Mouse (Mus musculus) frontal cortex, postnatal 10 days (tissue): ENCODE measurements at regions not wholly inside any gene's neighbourhood (a gene's known extent, or its start where the extent isn't known, plus 50 kb on each side); places are given as distances from the start of the nearest gene placed in this dataset.

Source experiments
- DNase-seq, 2 experiments: peaks; one replicate each; pipeline ENCODE4 v3.0.0; 2022; ENCODE audit warnings: low spot score in 2 of 2, mixed read lengths in 1 of 2

- no peak for DNase-seq
These were observed 66.2 kb downstream of the Car2 start for GRCm38 (mm10) chr3:14952169-14952729.

GRCm38 (mm10) chr3:14952951-14953350, 66.9 kb downstream of the Car2 start:
- no peak for DNase-seq

- no peak for DNase-seq
These were observed 71.4 kb downstream of the Car2 start for GRCm38 (mm10) chr3:14957481-14957880.

DNA sequence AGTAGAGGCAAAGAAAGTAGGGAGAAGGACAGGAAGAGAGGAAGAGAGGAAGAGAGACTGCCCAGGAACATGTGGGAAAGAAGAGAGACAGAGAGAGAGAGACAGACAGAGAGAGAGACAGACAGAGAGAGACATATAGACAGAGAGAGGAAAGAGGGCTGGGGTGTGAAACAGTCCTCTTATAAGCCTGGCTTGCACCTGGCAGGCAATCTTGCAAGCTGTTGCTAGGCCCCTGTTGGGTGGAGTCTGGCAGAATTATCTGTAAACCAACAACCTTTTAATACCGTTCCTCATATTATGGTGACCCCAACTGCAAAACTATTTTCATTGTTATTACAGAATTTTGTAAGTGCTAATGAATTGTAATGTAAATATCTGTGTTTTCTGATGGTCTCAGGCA, 72.2 kb downstream of the Car2 start:
- DNase-seq: no peak

- peak in 1 of 2 experiments; percentile 20 for DNase-seq
These were observed 73.5 kb downstream of the Car2 start for GRCm38 (mm10) chr3:14959586-14959985.

DNA sequence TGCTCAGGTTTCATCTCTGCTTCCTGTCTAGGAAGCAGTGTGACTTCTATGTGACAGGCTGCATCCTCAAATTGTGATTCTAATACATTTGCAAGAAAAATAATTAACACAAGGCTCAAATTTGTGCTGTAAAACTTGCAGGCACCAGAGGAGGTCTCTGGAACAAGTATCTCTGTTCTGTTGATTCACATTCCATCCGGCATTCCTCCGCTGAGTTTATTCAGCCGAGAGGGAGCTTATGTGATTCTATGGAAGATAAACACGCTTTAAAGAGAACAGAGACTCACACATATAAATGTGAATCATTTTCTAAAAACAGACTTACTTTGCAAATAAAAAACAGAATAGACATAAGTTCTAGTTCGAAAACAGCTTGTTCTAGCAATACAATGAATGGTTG, 78.7 kb downstream of the Car2 start:
- DNase-seq: no peak

DNA sequence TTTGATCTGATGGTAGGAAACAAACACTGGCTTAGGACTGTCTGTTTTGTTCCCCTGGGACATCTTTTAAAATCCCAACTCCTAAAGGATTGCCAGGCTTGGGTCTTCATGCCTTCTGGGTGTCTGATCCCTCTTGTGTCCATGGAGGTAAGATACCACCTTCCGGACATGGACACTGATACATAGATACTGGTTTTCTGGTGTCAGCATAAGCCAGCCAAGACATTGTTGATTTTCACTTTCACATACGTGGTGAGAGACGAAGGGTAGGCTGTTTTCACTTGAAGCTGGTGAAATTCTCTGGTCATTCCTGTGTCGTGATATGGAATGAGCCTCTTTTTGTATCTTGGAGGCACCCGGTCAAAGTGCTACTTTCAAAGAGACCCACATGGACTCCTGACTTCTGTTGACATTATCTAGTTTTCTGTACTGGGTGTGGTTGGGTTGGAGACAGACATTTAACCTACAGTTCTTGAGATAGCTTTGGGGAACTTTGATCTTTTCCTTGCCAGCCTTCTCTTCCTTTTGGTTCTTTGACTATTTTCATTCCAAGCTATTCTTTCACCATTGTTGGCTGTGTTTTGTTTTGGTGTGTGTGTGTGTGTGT, 79.5 kb downstream of the Car2 start:
- no peak for DNase-seq

- DNase-seq: no peak
These were observed 81.2 kb downstream of the Car2 start for GRCm38 (mm10) chr3:14967235-14967634.

DNA sequence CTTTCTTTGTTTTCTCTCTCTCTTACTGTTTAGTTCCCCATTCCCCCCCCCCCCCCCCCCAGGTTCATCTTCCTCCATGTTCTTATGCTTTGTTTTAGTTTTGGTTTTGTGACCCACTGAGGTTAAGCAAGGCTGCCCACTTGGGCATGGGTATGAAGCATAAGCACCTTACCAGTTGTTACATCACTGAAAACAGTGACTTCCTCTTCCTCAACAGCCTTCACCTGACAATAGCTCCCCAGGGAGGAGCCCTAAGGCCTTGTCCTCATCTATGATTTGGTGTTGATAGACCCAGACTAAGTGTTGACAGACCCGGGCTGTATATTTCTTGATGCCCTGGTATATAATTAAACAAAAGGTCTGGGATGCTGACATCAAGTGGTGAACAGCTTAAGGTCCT, 82.3 kb downstream of the Car2 start:
- DNase-seq: no peak

- DNase-seq: no peak
These were observed 83.6 kb downstream of the Car2 start for GRCm38 (mm10) chr3:14969698-14970097.

DNA sequence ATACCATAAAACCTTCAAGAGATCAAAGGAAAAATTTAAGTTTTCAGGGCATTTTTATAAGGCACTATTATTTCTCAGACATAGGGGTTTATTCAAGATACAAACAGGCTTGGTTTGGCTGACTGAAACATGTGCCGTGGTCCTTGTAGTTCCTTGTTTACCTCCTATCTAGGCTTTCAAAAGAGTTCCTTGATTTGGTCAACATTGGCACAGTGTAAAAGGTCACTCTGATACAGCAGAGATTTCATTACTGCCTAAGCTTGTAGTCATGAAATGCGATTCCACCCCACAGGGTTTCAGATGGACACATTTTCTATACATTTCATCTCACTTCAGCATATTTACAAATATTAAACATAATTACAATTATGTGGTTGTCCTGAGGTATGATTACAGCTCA, 85.6 kb downstream of the Car2 start:
- no peak for DNase-seq

DNA sequence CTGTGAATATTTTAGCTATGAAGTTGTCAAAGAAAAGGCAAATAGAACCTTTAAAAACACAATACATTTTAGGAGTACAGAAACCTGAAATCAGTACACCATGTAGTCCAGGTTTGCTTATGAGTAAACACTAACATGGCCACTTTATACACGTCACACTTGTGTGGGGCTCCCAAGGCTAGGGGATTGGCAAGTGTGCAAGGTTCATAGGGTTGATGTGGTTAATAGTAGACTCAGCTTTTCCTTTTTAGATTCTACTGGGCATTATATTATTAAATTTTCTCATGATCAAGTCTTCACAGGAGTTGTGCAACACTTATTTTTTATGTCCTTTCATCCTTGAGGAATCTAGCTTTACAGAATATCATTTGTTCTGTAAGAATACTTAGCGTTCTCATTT, 88.7 kb downstream of the Car2 start:
- DNase-seq: no peak

- DNase-seq: no peak
These were observed 89.1 kb downstream of the Car2 start for GRCm38 (mm10) chr3:14975203-14975602.

GRCm38 (mm10) chr3:14979116-14979613, 93.1 kb downstream of the Car2 start:
- no peak for DNase-seq

DNA sequence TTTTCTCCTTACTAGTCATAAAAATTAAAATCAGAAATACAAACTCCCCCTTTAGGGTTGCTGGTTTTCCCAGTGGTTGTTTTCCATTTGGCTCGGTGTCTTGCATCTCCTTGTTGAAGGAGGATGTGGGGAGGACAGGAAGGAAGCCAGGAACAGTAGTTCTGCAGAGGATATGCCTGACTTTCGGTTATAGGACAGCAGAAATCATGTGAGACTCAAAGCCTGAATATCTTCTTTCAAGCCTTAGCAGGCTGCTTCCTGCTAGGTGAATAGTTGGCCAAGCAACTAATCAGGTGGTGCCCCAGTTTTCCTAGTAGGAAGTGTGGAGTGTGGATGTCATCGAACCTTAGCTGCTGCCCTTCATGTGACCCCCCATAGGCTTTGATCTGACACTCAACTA, 103.6 kb downstream of the Car2 start:
- no peak for DNase-seq

GRCm38 (mm10) chr3:14993936-14994335, 107.9 kb downstream of the Car2 start:
- DNase-seq: no peak

DNA sequence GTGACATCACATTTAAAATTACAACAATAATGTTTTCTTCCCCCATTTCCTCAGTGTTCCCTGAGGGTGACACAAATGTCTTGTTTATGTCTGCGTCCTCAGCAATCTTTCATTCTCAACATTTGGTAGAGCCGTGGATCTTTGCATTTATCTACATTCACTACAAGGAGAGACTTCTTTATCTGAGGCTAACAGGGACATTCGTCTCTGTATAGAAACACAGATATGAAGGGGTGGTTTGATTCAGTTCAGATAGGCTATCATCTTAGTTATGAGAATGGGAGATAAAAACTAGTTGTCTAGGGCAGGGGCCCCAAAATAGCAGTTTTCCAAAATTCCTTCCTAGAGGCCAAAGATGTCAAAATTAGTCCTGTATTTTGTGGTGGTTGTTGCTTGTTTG, 111.2 kb downstream of the Car2 start:
- no peak for DNase-seq

- no peak for DNase-seq
These were observed 112.4 kb downstream of the Car2 start for GRCm38 (mm10) chr3:14998521-14998920.

- DNase-seq: no peak
These were observed 113.3 kb downstream of the Car2 start for GRCm38 (mm10) chr3:14999411-14999810.

DNA sequence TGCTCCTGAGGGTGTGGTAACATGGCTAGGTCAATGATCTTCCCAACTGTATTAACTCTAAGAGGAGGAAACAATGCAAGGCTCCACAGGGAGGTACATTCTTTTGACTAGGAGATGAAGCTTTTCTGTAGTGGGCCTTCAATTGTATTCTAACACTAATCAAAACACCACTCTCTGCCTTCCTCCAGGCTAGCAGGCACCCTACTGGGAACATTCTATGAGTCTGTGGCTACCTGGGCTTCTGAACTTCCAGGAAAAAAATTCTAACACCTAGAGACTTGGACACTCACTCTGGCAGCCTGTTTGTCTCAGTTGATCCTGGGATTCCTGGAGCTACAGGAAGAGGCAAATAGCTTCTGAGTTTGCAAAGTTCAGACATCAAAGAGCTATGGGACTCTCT, 113.8 kb downstream of the Car2 start:
- no peak for DNase-seq

- no peak for DNase-seq
These were observed 114.6 kb downstream of the Car2 start for GRCm38 (mm10) chr3:15000657-15001056.

DNA sequence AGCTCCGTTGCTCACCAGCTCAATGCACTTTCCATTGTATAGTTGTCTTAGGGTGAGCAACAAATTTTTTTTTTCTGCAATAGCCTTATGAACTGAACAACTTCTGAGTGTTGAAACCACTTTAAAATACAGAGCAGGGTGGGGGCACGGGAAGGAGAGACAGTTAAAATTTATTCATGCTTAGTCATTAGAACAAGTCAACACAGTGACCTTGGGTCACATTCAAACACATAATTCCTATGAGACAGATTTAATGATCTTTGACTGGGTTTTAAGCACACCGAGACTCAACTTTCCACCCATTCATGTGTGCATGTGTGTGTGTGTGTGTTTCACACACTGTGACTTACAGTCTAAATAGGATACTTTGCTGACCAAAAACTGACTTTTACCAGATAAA, 121.7 kb downstream of the Car2 start:
- DNase-seq: no peak

DNA sequence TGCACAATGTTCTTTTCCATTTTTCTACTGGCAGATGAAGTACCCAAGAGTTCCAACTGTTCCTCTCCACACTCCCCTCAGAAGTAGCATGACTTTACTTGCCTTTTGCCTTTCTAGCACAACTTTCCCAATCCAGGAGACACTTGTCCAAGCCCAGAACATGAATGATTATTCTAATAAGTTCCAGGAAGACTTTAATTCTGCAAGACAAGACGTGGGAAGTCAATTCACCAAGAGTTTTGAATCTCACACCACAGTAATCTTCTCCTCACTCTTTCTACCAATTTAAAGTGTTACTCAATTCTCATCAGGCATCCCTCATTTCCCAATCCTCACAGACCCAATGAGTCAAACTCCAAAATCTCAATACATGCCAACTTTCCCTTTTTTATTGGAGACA, 122.4 kb downstream of the Car2 start:
- no peak for DNase-seq

GRCm38 (mm10) chr3:15009747-15010146, 123.7 kb downstream of the Car2 start:
- no peak for DNase-seq
